Mouse (Mus musculus) right cerebral cortex, adult 2 months (tissue): ENCODE data around the gene Gpr107.

ENCODE experiments used
- DNase-seq, 2 experiments: peaks; one replicate each; pipeline ENCODE4 v3.0.0; 2021 to 2022; ENCODE audit warnings: low spot score in 2 of 2

Gene Gpr107

DNA sequence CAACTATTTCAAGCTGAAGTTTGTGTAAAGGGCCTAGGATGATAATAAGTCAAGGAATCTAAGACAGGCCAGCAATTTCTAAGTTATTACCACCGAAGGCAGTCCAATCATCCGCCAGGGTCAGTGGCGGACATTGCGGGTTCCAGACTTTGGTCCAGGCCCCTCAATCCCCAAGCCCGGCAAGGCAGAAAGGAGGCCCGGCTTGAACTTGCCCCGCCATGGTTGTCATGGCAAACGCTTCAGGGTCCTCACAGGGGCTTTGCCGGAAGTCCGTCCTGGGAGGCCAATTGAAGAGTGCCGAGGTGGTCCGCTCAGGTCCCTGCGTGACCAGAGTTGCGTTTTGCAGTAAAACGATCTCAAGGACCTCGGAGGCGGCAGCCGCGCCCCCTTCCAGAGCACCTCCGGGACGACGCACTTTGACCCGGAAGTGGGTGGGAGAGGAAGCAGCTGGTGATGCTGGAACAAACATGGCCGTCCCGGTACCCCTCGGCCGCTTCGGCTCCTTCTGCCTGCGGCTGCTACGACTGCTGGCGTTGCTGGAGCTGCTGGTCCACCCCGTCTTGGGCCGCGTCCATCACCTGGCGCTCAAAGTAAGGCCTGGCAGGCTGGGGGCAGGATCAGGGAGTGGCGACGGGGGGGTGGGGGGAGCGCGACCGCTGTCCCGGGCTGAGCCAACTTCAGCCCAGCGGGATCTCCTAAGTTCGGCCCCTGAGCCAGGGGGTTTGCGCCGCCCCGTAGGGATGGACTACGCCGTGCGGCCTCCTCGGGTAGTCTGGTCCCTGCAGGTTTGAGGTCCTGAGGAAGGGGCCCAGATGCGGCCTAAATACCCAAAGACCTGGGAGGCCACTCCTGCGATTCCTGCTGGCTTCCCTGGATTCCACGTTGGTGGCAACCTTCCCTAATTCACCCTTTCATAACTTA, at the start of gene Gpr107:
Gpr107 (plus strand) TSS at position 425 of the 921 bp plus-strand sequence.
- peak; percentile 82 to 85 for DNase-seq

DNA sequence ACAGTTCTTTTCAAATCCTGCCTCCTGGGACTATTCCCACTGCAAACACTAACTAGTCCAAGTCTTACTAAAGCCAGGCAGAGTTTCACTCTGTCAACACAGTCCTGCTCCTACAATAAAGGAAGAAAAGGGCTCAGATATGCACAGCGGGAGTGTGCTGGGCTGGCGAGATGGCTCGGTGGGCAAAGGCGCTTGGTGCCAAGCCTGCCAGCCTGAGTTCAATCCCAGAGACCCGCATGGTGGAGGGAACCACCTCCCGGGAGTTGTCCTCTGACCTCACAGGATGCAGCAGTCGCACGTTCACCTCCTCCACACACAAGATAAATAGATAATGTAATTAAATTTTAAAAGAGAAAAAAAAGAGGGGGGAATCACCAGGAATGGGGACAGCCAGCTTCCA, 48.8 kb upstream of the Gpr107 start:
- DNase-seq: no peak

DNA sequence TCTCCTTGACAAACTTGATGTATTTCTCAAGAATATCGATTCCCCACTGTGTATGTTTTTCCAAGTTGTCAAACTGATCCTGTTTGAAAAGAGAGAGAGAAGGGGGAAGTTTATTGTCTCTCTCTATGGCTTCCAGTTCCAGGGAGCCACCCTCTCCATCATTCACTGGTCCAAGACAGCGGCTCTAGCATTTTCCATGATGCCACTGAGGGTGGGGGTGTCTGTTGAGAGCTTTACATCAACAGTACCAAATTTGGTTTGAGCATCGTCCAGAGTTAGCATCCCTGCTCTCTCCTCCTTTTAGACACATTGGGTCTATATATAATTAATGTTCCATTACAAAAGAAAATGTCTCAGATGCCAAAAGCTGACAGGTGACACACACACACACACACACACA, 46.8 kb upstream of the Gpr107 start:
- no peak for DNase-seq

DNA sequence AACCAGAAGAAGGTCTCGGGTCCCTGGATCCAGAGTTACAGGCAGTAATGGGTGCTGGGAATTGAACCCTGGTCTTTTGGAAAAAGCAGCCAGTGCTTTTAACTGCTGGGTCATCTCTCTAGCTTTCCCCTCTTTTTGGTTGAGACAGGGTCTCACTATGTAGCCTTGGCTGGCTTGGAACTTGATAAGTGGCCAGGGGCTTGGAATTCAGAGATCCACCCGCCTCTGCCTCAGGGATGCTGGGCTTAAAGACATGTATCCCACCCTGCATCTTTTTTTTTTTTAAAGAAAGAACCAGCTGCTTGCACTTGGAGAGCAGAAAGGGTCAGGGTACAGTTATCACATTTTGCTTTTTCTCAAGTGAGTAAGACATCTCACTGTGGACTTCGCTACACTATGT, 46.1 kb upstream of the Gpr107 start:
- no peak for DNase-seq

DNA sequence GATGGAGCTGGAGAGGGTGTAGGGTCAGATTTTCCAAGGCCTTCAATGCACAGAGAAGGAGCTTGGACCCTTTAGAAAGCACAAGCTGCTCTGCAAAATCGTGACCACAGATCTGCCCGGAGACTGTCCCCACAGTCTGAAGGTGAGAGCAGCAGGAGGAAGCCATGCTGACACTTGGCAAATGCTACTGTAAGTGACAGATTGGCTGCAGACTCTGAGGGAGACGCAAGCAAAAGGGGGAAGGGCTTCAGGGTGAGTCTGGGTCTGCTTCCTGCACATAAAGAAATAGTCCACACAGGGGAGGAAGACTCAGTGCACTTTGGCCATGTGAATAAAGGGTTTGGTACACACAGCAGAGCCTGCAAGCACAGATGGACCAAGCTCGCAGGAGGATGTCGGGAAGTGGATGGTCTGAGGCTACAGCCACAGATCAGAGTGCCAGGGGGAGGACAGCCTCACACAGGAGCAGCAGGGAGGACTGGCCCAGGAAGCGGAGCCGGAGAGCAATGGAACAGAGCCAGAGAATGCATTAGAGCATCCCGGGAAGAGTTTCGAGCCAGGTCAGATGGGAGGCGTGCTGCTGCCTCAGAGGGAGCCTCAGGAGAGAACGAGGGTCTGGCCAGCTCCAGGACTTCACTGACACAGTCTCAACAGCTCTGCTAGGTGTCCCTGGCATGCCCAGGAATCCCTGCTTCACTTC, 45.3 kb upstream of the Gpr107 start:
- DNase-seq: no peak

DNA sequence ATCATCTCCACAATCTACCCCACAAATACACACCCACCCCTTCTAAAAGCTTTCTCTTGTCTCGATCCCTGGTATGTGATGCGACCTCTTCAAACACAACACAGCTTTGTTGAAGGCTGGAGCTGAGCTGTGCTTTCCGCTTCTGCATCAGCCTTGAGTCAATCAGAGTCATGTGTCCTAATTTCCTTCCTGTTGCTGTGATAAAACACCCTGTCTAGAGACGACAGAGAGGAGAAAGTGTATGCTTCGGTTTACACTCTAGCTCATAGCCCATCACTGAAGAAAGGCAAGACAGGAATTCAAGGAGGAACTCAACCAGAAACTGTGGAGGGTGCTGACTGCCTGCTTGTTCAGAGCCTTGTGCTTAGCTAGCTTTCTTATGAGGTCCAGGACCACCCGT, 43.9 kb upstream of the Gpr107 start:
- DNase-seq: no peak

DNA sequence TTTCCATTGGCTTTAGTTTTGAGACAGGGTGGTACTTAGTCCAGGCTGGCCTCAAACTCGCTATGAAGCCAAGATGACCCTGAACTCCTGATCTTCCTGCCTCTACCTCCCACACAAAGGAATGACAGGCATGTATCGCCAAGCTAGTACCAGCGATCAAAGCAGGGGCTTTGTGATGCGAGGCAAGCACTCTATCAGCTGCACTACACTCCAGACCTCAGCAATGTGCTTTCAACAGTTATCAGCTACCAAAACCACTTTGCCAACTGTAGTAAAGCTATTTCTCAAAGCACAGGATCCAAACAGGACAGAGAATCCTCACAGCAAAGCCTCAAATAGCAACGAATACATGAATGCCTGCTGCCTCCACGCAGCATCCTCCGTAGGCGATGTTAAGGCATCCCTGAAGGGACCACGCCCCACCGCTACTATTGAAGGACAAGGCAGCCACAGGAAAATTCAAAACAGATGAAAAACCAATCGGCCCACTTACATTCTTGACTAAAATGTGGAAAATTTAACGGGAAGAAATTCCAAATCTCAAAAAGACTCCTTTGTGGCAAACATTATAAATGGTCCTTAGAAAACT, 42.1 kb upstream of the Gpr107 start:
- DNase-seq: peak; percentile 42 to 66

DNA sequence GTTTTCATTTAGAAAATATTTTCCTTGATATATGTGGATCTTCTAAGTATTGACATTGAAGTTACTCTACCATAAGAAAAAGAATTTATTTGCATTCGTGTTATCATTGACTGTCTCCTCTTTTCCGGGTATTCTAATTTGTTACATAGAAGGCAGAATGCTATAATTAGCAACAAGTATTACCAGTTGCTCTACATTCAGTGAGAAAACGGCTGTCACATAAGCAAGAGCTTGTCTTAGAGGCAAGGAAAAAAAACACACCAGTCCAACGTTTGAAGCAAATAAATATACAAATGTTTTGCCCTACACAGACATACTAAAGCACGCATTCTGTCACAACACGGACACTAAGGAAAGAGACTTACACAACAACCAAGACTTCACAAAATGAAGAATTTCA, 40.4 kb upstream of the Gpr107 start:
- DNase-seq: no peak

DNA sequence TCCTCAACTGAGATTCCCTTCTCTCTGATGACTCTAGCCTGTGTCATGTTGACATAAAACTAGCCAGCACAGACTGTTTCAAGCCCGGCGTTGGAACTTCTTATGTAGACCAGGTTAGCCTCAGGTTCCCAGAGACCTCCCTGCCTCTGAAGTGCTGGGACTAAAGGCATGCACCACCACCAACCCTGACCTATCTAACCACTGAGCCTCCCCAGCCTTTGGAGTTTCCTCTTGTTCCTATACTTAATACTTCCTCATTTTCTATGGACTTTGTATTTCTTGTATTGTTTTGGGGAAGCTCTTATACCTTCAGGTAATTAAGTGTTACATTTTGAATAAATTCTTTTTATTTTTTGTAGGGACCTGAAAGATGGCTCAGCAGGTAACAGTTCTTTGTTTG, 37.9 kb upstream of the Gpr107 start:
- no peak for DNase-seq

DNA sequence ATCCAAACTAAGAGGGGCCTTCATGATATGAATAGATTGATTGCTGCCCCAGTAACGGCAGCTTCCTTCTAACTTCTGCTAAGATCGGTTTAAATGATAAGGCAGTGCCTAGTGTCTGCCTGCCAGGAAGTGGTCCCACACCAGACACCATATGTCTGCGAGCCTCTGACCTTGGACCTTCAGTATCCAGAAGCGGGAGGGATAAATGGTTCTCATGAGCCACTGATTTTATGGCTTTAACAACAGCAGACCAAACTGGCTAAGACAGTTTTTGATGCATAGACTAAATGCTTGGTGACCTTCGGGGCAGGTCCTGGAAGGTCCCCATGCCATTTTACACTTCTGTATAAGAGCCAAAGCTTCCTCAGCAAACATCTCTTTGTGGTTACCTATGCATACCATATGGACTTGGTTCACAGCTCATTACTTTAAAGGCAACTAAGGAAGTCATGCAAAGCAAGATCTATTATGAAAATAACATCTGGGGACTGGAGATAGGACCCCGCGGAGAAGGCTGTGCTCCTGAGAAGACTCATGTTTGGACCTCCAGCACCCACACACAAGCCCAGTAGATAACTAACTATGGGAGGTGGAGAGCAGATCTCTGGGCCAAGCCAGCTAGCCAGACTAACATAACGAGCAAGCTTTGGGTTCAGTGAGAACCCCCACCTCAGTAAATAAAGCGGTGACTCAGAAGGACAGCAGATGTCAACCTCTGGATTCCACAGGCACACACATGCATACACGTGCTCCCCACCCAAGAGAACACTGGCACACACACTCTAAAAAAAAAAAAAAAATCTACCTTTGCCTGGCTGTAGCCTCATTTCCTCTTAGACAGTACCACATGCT, 36.8 kb upstream of the Gpr107 start:
- no peak for DNase-seq

DNA sequence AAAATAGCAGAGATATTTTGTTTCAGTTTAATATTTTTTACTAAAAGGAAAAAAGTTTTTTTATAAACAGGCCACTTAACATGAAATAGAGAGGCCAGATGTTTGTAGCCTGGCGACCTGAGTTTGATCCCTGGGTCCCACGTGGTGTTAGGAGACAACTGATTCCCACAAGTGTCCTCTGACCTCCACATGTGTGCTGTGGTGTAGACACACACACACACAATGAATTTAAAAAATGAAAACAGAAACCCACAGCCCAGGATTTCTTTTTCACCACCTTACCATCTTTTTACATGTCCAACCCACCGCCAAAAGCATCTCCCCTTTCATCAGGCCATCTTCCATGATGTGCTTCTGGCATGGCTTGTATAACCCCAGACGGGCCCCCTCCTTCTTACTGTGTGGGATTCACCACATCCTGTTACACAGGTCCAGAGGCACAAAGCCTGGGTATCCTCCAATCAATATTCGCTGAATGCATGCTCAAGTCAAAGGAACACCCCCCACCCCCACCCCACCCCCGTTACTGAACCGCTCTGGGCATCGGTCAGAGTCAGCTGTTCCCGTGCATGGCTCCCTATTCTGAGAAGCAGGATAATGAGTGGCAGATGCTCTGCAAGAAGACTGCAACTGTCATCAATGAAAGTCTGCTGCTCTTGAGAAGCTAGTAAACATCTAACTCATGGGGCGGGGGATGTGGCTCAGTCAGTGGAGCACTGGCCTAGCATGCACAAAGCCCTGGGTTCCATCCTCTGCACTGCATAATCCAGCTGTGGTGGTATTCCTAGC, 36.0 kb upstream of the Gpr107 start:
- DNase-seq: no peak

DNA sequence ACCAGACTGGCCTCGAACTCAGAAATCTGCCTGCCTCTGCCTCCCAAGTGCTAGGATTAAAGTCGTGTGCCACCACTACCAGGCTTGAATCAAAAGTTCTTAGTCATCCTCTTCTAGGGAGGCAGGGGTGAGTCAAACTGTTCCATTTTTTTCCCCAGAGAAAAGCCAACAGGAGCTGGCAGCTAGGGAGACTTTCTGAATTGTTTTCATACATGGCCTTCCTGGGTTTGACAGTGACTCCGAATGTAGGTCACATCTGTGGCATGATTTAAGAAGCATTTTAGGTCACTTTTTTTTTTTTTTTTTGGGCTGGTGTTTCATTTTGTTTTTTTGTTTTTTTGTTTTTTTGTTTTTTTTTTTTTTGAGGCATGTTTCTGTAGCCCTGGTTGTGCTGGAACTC, 33.9 kb upstream of the Gpr107 start:
- no peak for DNase-seq

DNA sequence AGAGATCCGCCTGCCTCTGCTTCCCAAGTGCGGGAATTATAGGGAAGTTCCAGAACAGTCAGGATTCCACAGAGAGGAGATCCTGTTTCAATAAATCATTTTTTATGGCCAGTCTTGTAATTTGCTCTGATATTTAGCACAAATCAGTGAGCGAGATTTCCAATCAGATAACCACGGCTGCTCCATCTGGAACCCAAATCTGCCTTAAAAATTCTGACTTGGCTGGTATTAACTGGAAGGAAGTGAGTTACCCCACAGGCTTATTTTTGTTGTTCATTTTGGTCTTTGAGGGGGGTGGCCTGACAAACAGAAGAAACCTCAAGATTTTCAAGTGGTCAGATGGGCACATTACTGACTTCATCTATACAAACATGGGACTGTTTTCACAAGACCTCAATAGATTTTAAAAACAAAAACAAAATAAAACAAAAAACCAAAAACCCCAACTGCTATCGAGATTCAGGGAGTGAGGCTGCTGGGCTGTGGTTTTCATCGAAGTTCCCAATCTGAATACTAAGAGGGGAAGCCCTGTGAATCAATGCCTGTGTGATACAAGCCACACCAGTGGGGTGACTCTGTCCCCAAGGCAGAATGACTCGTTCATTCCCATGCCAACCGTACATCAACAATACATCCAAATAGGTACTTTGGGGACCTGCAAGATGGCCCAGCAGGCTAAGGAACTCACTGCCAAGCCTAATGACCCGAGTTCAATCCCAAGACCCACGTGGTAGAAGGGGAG, 33.3 kb upstream of the Gpr107 start:
- no peak for DNase-seq

DNA sequence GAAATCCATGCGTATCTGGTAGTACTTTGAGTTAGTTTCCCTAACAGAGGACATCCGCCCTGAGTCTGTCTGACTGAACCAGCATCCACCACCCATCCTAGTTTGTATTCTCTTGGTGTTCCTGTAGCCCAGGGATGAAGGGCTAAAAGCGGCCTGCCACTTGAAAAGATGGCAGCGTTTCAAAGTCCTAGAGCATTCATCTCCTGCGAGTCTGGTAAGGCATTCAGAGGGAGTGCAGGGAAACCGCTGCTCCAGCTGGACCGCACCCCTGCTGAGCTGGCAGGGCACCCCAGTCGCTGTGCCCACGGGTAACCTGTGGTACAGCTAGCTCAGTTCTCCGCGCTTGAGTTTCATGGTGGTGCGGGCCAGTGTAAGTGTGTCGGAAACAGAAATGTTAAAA, 32.3 kb upstream of the Gpr107 start:
- peak; percentile 32 to 61 for DNase-seq

DNA sequence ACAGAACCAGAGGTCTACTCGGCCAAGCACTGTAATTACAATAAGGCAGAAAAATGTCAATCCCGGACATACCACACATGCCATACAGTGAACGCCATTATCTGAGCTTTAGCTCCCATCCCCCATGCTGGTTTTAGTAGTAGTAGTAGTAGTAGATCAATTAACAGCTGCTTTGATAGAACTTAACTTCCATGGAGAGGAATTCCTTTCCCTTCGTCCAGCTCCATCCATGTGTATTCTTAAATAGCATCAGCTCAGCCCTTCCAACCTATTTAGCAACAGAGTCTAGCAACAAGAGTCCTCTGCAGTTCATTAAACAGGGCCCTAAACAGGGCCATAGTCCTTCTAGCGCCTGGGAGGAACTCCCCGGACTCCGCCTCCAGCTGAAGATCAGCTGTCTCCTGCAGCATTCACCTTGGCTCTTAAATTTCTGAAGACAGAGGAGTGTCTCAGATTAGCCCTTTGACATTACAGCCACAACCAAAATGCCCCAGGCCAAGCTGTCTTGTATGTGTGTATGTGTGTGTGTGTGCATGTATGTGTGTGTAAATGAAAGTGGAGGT, 30.9 kb upstream of the Gpr107 start:
- no peak for DNase-seq

DNA sequence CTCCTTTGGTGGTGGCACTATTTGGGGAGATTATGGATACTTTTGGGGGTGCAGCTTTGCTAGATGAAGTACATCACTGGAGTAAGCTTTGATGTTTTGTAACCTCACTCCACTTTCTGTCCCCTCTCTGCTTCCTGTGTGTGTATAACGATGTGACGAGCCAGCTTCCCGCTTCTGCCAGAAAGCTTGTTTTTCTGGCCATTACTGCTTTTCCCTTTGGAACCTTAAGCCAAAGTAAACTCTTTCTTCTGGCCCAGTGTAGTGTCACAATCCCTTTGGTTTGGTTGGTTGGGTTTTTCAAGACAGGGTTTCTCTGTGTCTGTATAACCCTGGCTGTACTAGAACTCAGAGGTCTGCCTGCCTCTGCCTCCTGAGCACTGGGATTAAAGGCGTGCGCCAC, 29.3 kb upstream of the Gpr107 start:
- no peak for DNase-seq

DNA sequence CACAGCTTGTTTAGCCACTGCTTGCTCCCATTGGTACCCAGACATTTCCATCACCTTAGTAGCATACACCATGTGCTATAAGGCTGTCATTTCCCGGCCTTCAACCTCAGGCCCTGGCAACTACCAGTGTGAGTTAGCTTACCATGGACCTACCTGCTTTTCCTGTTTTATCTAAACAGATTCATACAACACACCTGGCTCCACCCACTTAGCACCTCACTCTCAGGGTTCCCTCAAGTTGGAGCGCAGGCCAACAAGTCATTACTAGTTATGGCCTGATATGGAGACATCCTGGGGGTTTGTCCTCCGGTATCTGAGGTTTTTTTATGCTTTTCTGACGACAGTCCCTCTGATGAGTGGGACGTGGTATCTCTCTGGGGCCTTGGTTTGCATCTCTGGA, 28.6 kb upstream of the Gpr107 start:
- no peak for DNase-seq

DNA sequence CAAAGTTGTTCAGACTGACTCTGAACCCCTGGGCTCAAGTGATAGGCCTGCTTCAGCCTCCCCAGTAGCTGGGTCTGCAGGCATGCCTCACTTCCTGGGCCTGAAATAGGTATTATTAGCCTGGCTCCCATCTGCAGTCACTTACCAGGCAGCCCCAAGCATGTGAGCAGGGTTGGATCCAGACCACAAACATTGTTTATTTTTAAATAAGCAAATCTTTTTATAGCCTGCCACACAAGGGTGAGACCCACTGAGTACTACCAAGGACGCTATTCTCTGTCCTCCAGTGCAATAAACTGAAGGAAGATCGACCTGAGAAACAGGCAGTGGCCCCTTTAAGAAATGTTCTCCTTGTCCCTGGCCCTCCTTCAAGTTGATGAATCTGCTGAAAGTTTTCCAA, 27.4 kb upstream of the Gpr107 start:
- no peak for DNase-seq

DNA sequence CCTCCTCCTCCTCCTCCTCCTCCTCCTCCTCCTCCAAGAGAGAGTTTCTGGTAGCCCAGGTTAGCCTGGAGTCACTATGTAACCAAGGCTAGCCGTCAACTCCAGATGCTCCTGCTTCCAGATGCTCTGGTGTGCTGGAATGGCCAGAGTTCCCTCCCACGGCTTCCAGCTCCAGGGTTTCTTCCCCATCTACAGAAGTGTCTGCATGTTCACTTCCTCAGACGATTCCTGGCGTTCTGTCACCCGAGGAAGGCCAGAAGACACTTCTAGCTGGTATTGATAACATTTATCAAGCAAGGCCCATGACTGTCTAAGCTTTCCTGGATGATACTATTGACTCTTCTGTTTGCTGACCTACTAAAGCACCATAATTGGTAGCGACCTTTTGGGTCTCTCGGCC, 27.0 kb upstream of the Gpr107 start:
- no peak for DNase-seq

DNA sequence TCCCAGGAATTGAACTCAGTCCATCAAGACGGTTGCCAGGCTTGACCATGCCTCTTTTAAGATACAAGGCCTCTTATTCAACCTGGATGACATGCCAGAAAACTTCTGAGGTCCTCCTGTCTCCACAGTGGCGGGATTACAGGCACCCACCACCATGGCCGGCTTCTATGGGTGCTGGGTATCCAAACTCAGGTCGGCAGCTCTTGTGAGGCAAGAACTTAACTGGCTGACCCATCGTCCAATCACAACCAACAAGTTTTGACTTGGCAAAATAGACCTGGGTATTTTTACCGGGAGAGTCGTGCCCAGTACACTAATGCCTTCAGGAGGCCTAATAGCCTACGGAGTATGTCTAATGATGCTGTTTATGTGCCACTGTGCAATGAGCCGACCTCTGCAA, 26.1 kb upstream of the Gpr107 start:
- no peak for DNase-seq
